Mouse (Mus musculus) thymus, postnatal 0 days (tissue): Measurements from ENCODE around the gene Dip2a. TPM values are rescaled to one million over a fixed set of nuclear protein-coding genes. Genes with fewer than 3 reads are reported as not detected.

Source experiments
- DNase-seq: peaks from one replicate; pipeline ENCODE4 v3.0.0-alpha.2; 2015; ENCODE audit warnings: low spot score
- polyA plus RNA-seq: library from polyadenylated mRNA; unstranded; fragments of >200 nt; fragmentation: Nextera tagmentation; extraction: Ambion mirVana; gene quantifications from 2 replicates; pipeline ENCODE4 v1.2.1, GENCODE M21; 2015

The Dip2a gene
- polyA plus RNA-seq, 1 experiment from 2014 or later: 2.2 TPM

GRCm38 (mm10) chr10:76247960-76248646, 97.0 kb downstream of the Dip2a start:
- DNase-seq: no peak

DNA sequence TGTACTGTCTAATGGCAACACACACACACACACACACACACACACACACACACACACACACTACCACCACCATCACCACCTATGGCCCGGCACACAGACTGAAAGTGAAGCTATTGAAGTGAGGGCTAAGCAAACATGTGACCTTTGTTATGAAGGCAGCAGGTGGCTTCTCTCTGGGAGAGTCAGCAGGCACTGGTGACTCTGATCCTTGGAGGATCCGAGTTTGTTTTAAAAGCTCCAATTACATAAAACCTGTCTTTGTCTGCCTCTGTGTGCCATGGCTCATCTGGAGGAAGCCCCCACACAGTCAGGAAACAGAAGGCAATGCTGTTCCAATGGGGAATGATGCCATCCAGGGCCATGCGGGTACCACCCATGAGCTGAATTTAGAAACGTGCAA, 98.5 kb downstream of the Dip2a start:
- no peak for DNase-seq

DNA sequence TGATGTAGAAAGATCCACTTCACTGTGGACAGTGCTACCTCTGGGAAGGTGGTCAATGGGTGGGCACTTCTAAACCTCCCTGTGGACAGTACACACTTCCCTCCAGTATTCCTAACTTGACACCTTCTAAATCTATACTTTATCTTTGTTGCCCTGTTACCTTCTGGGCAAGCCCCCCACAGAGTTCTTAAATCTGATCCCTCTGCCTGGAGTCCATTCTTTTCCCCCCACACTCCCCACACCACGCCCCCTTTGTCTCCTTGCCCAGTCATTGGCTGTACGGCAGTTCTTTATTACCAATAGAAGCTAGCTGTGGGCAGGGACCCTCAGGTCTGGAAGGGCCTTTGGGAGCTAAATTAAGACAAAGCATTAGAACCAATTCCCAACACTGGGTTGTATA, 100.0 kb downstream of the Dip2a start:
- DNase-seq: no peak

GRCm38 (mm10) chr10:76239401-76239800, 105.7 kb downstream of the Dip2a start:
- DNase-seq: no peak

DNA sequence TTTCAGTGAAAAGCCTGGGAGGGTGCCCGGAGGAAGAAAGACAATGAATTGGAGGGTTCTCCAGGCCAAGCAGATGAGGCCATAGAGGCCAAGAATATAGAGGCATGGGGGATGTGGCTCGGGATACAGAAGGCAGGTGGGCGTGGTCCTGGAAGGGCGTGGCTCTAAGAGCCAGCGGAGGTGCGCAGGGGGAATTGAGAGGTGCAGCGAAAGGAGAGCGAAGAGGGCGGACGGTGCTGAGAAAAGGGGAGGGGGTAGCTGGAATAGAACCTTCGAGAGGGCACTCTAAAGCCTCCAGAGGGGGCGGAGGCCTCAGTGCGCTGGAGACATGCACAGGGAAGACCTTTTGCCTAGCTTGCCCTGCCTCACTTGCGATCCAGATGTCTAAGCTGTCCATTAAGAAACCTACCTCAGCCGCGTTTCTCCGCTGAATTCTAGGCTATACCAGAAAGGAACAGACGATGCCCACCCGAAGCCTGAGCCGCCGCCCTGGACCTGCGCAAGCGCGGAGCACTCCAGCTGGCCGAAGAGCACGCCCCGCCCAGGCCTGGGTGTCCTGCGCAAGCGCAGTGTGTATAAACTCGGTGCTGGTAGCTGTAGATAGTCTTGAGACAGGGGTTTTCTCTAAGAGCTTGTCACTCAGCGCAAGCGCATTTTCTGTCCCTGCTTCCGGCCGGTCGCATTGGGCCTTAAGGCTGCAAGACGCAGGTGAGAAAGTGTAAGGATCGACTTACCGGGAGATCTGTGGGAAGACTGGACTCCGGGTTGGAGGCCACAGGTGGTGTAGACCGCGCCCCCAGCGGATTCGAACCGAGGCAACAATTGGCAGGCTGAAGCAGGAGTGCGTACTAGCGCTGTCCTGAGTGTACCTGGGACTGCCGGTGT, 107.5 kb downstream of the Dip2a start, which contains the start of gene Prmt2:
Gene Prmt2 (minus strand): TSS at position 525 of the 885 bp plus-strand sequence.
- peak; percentile 92 for DNase-seq

DNA sequence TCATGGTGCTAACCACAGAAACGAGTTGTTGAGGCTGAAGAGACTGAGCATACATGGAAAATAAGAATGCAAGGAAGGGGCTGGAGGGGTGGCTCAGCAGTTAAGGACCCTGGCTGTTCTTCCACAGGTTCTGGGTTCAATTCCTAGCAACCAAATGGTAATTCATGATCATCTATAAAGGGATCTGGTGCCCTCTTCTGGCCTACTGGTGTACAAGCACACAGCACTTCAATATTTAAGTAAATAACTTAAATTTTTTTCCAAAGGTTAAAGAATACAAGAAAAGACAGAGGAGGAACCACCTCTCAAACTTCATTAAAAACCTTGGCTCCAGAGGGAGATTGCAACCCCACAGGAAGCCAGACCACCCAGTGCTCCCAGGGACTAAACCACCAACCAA, 115.5 kb downstream of the Dip2a start:
- DNase-seq: peak; percentile 9

DNA sequence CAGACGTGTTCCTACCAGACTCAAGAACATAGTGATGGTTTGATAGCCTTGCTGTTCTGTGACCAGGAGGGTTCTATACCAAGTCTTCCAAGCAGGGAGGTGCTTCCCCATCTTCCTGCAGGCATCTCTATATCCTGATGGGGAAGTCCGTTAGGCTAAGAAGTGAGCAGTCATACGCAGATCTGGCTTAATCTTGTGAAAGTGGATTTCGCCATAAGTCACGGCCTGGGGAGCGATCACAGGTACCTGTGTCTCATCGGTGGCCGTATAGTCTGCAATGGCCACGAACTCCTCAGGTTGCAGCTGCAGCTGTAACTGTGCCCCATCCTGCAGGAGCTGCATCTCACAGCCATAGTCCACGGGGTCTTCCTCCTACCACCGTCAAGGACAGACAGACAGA, 119.1 kb downstream of the Dip2a start:
- DNase-seq: no peak

GRCm38 (mm10) chr10:76218240-76218639, 126.9 kb downstream of the Dip2a start:
- DNase-seq: no peak

- DNase-seq: no peak
Measured at GRCm38 (mm10) chr10:76217056-76217455, 128.0 kb downstream of the Dip2a start.

- no peak for DNase-seq
Measured at GRCm38 (mm10) chr10:76214161-76214560, 130.9 kb downstream of the Dip2a start.

- no peak for DNase-seq
Measured at GRCm38 (mm10) chr10:76212121-76212520, 133.0 kb downstream of the Dip2a start.

DNA sequence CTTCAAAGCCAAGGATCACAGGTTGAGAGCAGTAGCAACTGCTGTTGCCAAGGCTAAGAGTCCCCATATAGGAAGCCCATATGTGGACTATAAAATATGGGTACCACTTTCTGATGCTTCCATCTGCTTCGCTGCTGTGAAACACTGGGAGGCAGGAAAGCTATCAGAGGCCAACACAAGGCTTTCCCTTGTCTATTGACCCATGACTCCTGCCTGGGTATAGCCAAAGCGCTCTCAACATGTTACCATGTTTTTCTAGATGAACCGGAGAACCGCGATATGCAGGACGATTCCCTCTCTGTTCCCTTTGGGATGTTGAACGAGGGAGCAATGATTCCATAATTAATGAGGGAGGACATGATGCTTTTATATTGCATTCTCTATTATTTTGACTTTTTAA, 134.3 kb downstream of the Dip2a start:
- no peak for DNase-seq

Other genes with a start within 250 kb of the Dip2a start
- not detected in 2 replicates for gene Slc5a4b, start 234.3 kb downstream of the Dip2a start, polyA plus RNA-seq
- not detected in 2 replicates for gene Slc5a4a, start 197.8 kb downstream of the Dip2a start, polyA plus RNA-seq
- 13.7 and 15.4 TPM in 2 replicates for gene Prmt2, start 107.4 kb downstream of the Dip2a start, polyA plus RNA-seq
- 0.14 and 0.27 TPM in 2 replicates for gene S100b, start 91.4 kb downstream of the Dip2a start, polyA plus RNA-seq
- gene AC141477.1, start 95.2 kb upstream of the Dip2a start, polyA plus RNA-seq: 1.5 TPM in 1 of 2 replicates, not detected in the other
- 14.8 and 17.5 TPM in 2 replicates for gene Pcnt, start 97.5 kb upstream of the Dip2a start, polyA plus RNA-seq
- gene 2610028H24Rik, start 103.8 kb upstream of the Dip2a start, polyA plus RNA-seq: 0.26 and 0.47 TPM in 2 replicates
- 63.1 and 63.7 TPM in 2 replicates for gene Mcm3ap, start 123.6 kb upstream of the Dip2a start, polyA plus RNA-seq
- gene Ybey, start 123.8 kb upstream of the Dip2a start, polyA plus RNA-seq: 5.6 and 6.3 TPM in 2 replicates
- gene Lss, start 186.3 kb upstream of the Dip2a start, polyA plus RNA-seq: 18.7 and 19.6 TPM in 2 replicates
- not detected in 2 replicates for gene Spatc1l, start 217.0 kb upstream of the Dip2a start, polyA plus RNA-seq
- 0.04 TPM in 1 of 2 replicates, not detected in the other for gene Ftcd, start 230.4 kb upstream of the Dip2a start, polyA plus RNA-seq